ENCODE assay signal across 17 mouse cellular contexts in the genomic region with DNA sequence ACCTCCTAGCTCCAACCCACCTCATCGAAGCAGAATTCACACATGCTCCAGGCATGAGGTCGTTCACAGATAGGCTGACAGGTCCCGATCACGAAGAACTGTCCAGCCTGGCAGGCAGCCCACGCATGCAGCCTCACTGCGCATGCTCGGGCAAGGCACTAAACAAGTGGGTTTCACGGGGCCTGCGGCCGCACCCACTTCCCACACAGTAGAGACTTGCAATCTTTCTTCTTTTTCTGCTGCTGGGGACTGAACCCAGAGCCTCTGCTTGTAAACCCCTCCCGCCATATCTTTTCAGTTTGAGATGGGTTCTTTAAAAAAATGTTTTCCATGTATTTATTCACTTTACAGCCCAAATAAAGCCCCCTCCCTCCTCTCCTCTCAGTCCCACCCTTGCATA.
"Had no signal": no experiment of that assay in that cellular context is flagged by ENCODE, and none has a peak within 500 bp of the region (broad histone marks: within the 10 kb centered on the region; RNA-seq: fewer than 3 reads in every experiment).

No protein-coding gene starts in this region.

- H3K9ac ChIP-seq: liver, postnatal 0 days; lung, embryonic 15.5 days; midbrain, embryonic 13.5 days; midbrain, embryonic 15.5 days; neural tube, embryonic 13.5 days; neural tube, embryonic 15.5 days had no signal

- H3K36me3 ChIP-seq: lung, embryonic 15.5 days; midbrain, embryonic 13.5 days; midbrain, embryonic 15.5 days; neural tube, embryonic 13.5 days; neural tube, embryonic 15.5 days had no signal

- DNase-seq: lung, adult 2 months; lung, postnatal 14 days; lung, postnatal 36 days; retina, postnatal 1 day; right cerebral cortex, adult 18-20 months; right cerebral cortex, postnatal 25 days; thymus, adult 18-20 months; thymus, postnatal 14 days; thymus, postnatal 36 days had no signal

- H3K9me3 ChIP-seq: lung, embryonic 15.5 days had no signal

- H3K27ac ChIP-seq: lung, embryonic 15.5 days; macrophage; midbrain, embryonic 13.5 days; midbrain, embryonic 15.5 days; neural tube, embryonic 13.5 days; neural tube, embryonic 15.5 days had no signal

- H3K4me3 ChIP-seq: lung, embryonic 15.5 days; megakaryocyte, embryonic 14.5 days; midbrain, embryonic 13.5 days; midbrain, embryonic 15.5 days; neural tube, embryonic 13.5 days; neural tube, embryonic 15.5 days had no signal

- H3K27me3 ChIP-seq: lung, embryonic 15.5 days; megakaryocyte, embryonic 14.5 days; midbrain, embryonic 13.5 days; midbrain, embryonic 15.5 days; neural tube, embryonic 13.5 days; neural tube, embryonic 15.5 days had no signal
